10 mouse cellular contexts compared by ENCODE assay signal in genomic region chr1:124517543-124518171, GRCm38 (mm10).
A peak's percentile ranks its signal among the peaks of the same experiment; 100 is the strongest.
DNase-seq lines count a peak whose midpoint lies in the region; ATAC-seq and TF ChIP-seq lines count a peak whose summit lies in the region.
"Had no signal": no experiment of that assay in that cellular context is flagged by ENCODE, and none has a peak within 500 bp of the region (broad histone marks: within the 10 kb centered on the region; RNA-seq: fewer than 3 reads in every experiment).

No protein-coding gene starts in this region.

- H3K4me2 ChIP-seq in intestine, postnatal 0 days (replicated peaks; ENCODE audit: low read depth): no peak overlapping the region
- H3K4me2 ChIP-seq in intestine, embryonic 16.5 days (ENCODE audit: low read depth, low read length): no peak overlapping the region
- no peak overlapping the region for H3K4me2 ChIP-seq in midbrain, embryonic 14.5 days (ENCODE audit: low read length)
- H3K4me2 ChIP-seq: neural tube, embryonic 13.5 days had no signal

- no peak for ATAC-seq in intestine, postnatal 0 days
- ATAC-seq in intestine, embryonic 16.5 days: no peak
- no peak for ATAC-seq in midbrain, embryonic 14.5 days (ENCODE audit: low FRiP score, low TSS enrichment)
- ATAC-seq in inflammation-experienced regulatory T-cells, adult 6 months: no peak

- no peaks in the 10 kb centered on the region for H3K27me3 ChIP-seq in intestine, postnatal 0 days (replicated peaks; ENCODE audit: control insufficient read depth, insufficient read depth, low read length)
- no peaks in the 10 kb centered on the region for H3K27me3 ChIP-seq in intestine, embryonic 16.5 days (replicated peaks; ENCODE audit: control insufficient read depth, insufficient read depth, low read length)
- no peaks in the 10 kb centered on the region for H3K27me3 ChIP-seq in midbrain, embryonic 14.5 days (ENCODE audit: control insufficient read depth, insufficient read depth, low read length)
- H3K27me3 ChIP-seq: neural tube, embryonic 13.5 days had no signal

- DNase-seq in brain, adult 2 months (ENCODE audit: low read depth, low spot score): peak; percentile 81
- DNase-seq in cerebellum, postnatal 36 days: peak; percentile 7 to 27
- DNase-seq in midbrain, embryonic 14.5 days: peak; percentile 81
- no peak for DNase-seq in thymus, postnatal 25 days
- DNase-seq in ovary, adult 18-20 months (ENCODE audit: low spot score): no peak
- DNase-seq: kidney, adult 2 months had no signal

- no peak overlapping the region for H3K9ac ChIP-seq in intestine, postnatal 0 days (ENCODE audit: low read depth, low read length)
- no peak overlapping the region for H3K9ac ChIP-seq in intestine, embryonic 16.5 days (ENCODE audit: low read depth, low read length)
- H3K9ac ChIP-seq in midbrain, embryonic 14.5 days (replicated peaks; ENCODE audit: low read length): no peak overlapping the region
- H3K9ac ChIP-seq: neural tube, embryonic 13.5 days had no signal

- 0 out of 2 replicates have a peak, but pooled peaks have one; percentile 12 for TF ChIP-seq CTCF in intestine, postnatal 0 days (IDR thresholded peaks at IDR 0.05; ENCODE audit: low read depth)

- no peak overlapping the region for H3K4me3 ChIP-seq in intestine, postnatal 0 days (ENCODE audit: low read depth, low read length)
- H3K4me3 ChIP-seq in intestine, embryonic 16.5 days (ENCODE audit: low read length): no peak overlapping the region
- H3K4me3 ChIP-seq in midbrain, embryonic 14.5 days (replicated peaks; ENCODE audit: low read depth, low read length): no peak overlapping the region
- H3K4me3 ChIP-seq: neural tube, embryonic 13.5 days had no signal

- H3K36me3 ChIP-seq in intestine, postnatal 0 days (ENCODE audit: control insufficient read depth, insufficient read depth): no peaks in the 10 kb centered on the region
- no peaks in the 10 kb centered on the region for H3K36me3 ChIP-seq in intestine, embryonic 16.5 days (ENCODE audit: control insufficient read depth, insufficient read depth, low read length)
- no peaks in the 10 kb centered on the region for H3K36me3 ChIP-seq in midbrain, embryonic 14.5 days (ENCODE audit: control insufficient read depth, insufficient read depth, low read length)
- H3K36me3 ChIP-seq: neural tube, embryonic 13.5 days had no signal

- 90% methylated on average over 3 of the region's 3 CpGs for WGBS in intestine, postnatal 0 days
- WGBS in intestine, embryonic 16.5 days: 87% methylated on average over 3 of the region's 3 CpGs
- 82% methylated on average over 3 of the region's 3 CpGs for WGBS in midbrain, embryonic 14.5 days

- H3K4me1 ChIP-seq in intestine, postnatal 0 days (replicated peaks; ENCODE audit: control insufficient read depth, insufficient read depth, low read length): no peaks in the 10 kb centered on the region
- no peaks in the 10 kb centered on the region for H3K4me1 ChIP-seq in intestine, embryonic 16.5 days (ENCODE audit: control insufficient read depth, insufficient read depth, low read length)
- no peaks in the 10 kb centered on the region for H3K4me1 ChIP-seq in midbrain, embryonic 14.5 days (ENCODE audit: control insufficient read depth, insufficient read depth, low read length)
- H3K4me1 ChIP-seq: neural tube, embryonic 13.5 days had no signal

- H3K27ac ChIP-seq in intestine, postnatal 0 days (ENCODE audit: low read depth, low read length): no peak overlapping the region
- H3K27ac ChIP-seq in intestine, embryonic 16.5 days (ENCODE audit: low read length): no peak overlapping the region
- H3K27ac ChIP-seq in midbrain, embryonic 14.5 days (replicated peaks; ENCODE audit: low read depth, low read length): no peak overlapping the region
- H3K27ac ChIP-seq: neural tube, embryonic 13.5 days had no signal

- H3K9me3 ChIP-seq in intestine, postnatal 0 days (ENCODE audit: control insufficient read depth): 0 out of 2 replicates have a peak, but pooled peaks cover 3% of the 10 kb centered on the region
- H3K9me3 ChIP-seq in intestine, embryonic 16.5 days (ENCODE audit: control insufficient read depth, low read length): no peaks in the 10 kb centered on the region
- no peaks in the 10 kb centered on the region for H3K9me3 ChIP-seq in midbrain, embryonic 14.5 days (ENCODE audit: control insufficient read depth, low read length)
- H3K9me3 ChIP-seq: neural tube, embryonic 13.5 days had no signal

Comparison
In these comparisons a context has a peak if more than half of its experiments do, and no peak if none do; other contexts are left out.
1. DNase-seq: peak in brain, adult 2 months (single experiment), cerebellum, postnatal 36 days (2 of 2) and midbrain, embryonic 14.5 days (single experiment); none in thymus, postnatal 25 days (single experiment) and ovary, adult 18-20 months (single experiment).